Mouse (Mus musculus): Measurements from ENCODE around the gene H6pd. TPM values are rescaled to one million over a fixed set of nuclear protein-coding genes. Genes with fewer than 3 reads are reported as not detected.
A peak's percentile ranks its signal among the peaks of the same experiment; 100 is the strongest.

Gene H6pd
- polyA plus RNA-seq, 1 experiment from 2014 or later = 11.4 TPM

GRCm38 (mm10) chr4:149953621-149954481 is 55.0 kb downstream of the H6pd start:
- H3K4me1 ChIP-seq (ENCODE audit: control insufficient read depth, insufficient read depth, low read length) = peaks cover 22% of the 10 kb centered on the region
- peak overlapping the region; percentile 76 for H3K27ac ChIP-seq (ENCODE audit: low read length)
- peak overlapping the region; percentile 74 for H3K4me3 ChIP-seq (ENCODE audit: low read length)
- H3K27me3 ChIP-seq (ENCODE audit: control insufficient read depth, insufficient read depth, low read length) = peaks cover 10% of the 10 kb centered on the region
- H3K4me2 ChIP-seq (ENCODE audit: low read depth, low read length) = peak overlapping the region; percentile 84
- ATAC-seq (replicated peaks; ENCODE audit: extremely low read depth, insufficient read depth, low FRiP score) = no peak
- no peaks in the 10 kb centered on the region for H3K9me3 ChIP-seq (replicated peaks; ENCODE audit: control insufficient read depth, low read length)
- H3K36me3 ChIP-seq (ENCODE audit: control insufficient read depth, insufficient read depth) = no peaks in the 10 kb centered on the region
- 4% methylated on average over 32 of the region's 32 CpGs for WGBS
- peak overlapping the region; percentile 87 for H3K9ac ChIP-seq (ENCODE audit: low read length)

GRCm38 (mm10) chr4:149952201-149952600 is 56.6 kb downstream of the H6pd start:
- H3K4me2 ChIP-seq (ENCODE audit: low read depth, low read length) = no peak overlapping the region
- H3K4me1 ChIP-seq (ENCODE audit: control insufficient read depth, insufficient read depth, low read length) = peaks cover 37% of the 10 kb centered on the region
- no peaks in the 10 kb centered on the region for H3K36me3 ChIP-seq (ENCODE audit: control insufficient read depth, insufficient read depth)
- 83% methylated on average over 9 of the region's 9 CpGs for WGBS
- no peak overlapping the region for H3K27ac ChIP-seq (ENCODE audit: low read length)
- peaks cover 10% of the 10 kb centered on the region for H3K27me3 ChIP-seq (ENCODE audit: control insufficient read depth, insufficient read depth, low read length)
- no peak overlapping the region for H3K9ac ChIP-seq (ENCODE audit: low read length)
- H3K9me3 ChIP-seq (replicated peaks; ENCODE audit: control insufficient read depth, low read length) = no peaks in the 10 kb centered on the region
- no peak for ATAC-seq (replicated peaks; ENCODE audit: extremely low read depth, insufficient read depth, low FRiP score)
- H3K4me3 ChIP-seq (ENCODE audit: low read length) = no peak overlapping the region

- ATAC-seq (replicated peaks; ENCODE audit: extremely low read depth, insufficient read depth, low FRiP score) = no peak
- no peak overlapping the region for H3K9ac ChIP-seq (ENCODE audit: low read length)
- WGBS = 85% methylated on average over 13 of the region's 13 CpGs
- no peak overlapping the region for H3K4me2 ChIP-seq (ENCODE audit: low read depth, low read length)
- peaks cover 2% of the 10 kb centered on the region for H3K27me3 ChIP-seq (ENCODE audit: control insufficient read depth, insufficient read depth, low read length)
- H3K4me3 ChIP-seq (ENCODE audit: low read length) = no peak overlapping the region
- H3K9me3 ChIP-seq (replicated peaks; ENCODE audit: control insufficient read depth, low read length) = no peaks in the 10 kb centered on the region
- peaks cover 46% of the 10 kb centered on the region for H3K4me1 ChIP-seq (ENCODE audit: control insufficient read depth, insufficient read depth, low read length)
- H3K36me3 ChIP-seq (ENCODE audit: control insufficient read depth, insufficient read depth) = no peaks in the 10 kb centered on the region
- no peak overlapping the region for H3K27ac ChIP-seq (ENCODE audit: low read length)
Measured at GRCm38 (mm10) chr4:149951201-149951600, 57.6 kb downstream of the H6pd start.

- H3K27me3 ChIP-seq (ENCODE audit: control insufficient read depth, insufficient read depth, low read length) = no peaks in the 10 kb centered on the region
- H3K9me3 ChIP-seq (replicated peaks; ENCODE audit: control insufficient read depth, low read length) = no peaks in the 10 kb centered on the region
- H3K27ac ChIP-seq (ENCODE audit: low read length) = no peak overlapping the region
- peaks cover 37% of the 10 kb centered on the region for H3K4me1 ChIP-seq (ENCODE audit: control insufficient read depth, insufficient read depth, low read length)
- no peak for ATAC-seq (replicated peaks; ENCODE audit: extremely low read depth, insufficient read depth, low FRiP score)
- H3K4me2 ChIP-seq (ENCODE audit: low read depth, low read length) = no peak overlapping the region
- 86% methylated on average over 13 of the region's 13 CpGs for WGBS
- no peak overlapping the region for H3K9ac ChIP-seq (ENCODE audit: low read length)
- H3K36me3 ChIP-seq (ENCODE audit: control insufficient read depth, insufficient read depth) = no peaks in the 10 kb centered on the region
- H3K4me3 ChIP-seq (ENCODE audit: low read length) = no peak overlapping the region
Measured at GRCm38 (mm10) chr4:149949691-149950090, 59.1 kb downstream of the H6pd start.

GRCm38 (mm10) chr4:149948119-149948518 is 60.7 kb downstream of the H6pd start:
- Histone ChIP-seq H3K27ac (ENCODE audit: low read length) (peak overlapping the region; percentile 85), H3K9ac (ENCODE audit: low read length) (0 out of 2 replicates have a peak overlapping the region, but pooled peaks have one; percentile 5), H3K4me1 (ENCODE audit: control insufficient read depth, insufficient read depth, low read length) (peaks cover 39% of the 10 kb centered on the region), H3K4me2 (ENCODE audit: low read depth, low read length) (peak overlapping the region; percentile 48), H3K4me3 (ENCODE audit: low read length) (no peak overlapping the region), H3K27me3 (ENCODE audit: control insufficient read depth, insufficient read depth, low read length) (no peaks in the 10 kb centered on the region), H3K36me3 (ENCODE audit: control insufficient read depth, insufficient read depth) (no peaks in the 10 kb centered on the region), H3K9me3 (replicated peaks; ENCODE audit: control insufficient read depth, low read length) (no peaks in the 10 kb centered on the region)
- 42% methylated on average over 5 of the region's 5 CpGs for WGBS
- peak; percentile 55; the same call in 1 of the 2 replicates for ATAC-seq (replicated peaks; ENCODE audit: extremely low read depth, insufficient read depth, low FRiP score)

GRCm38 (mm10) chr4:149947396-149947795 is 61.4 kb downstream of the H6pd start:
- H3K9ac ChIP-seq (ENCODE audit: low read length) = no peak overlapping the region
- H3K4me1 ChIP-seq (ENCODE audit: control insufficient read depth, insufficient read depth, low read length) = peaks cover 45% of the 10 kb centered on the region
- H3K27ac ChIP-seq (ENCODE audit: low read length) = peak overlapping the region; percentile 85
- ATAC-seq (replicated peaks; ENCODE audit: extremely low read depth, insufficient read depth, low FRiP score) = no peak
- WGBS = 69% methylated on average over 5 of the region's 5 CpGs
- H3K27me3 ChIP-seq (ENCODE audit: control insufficient read depth, insufficient read depth, low read length) = no peaks in the 10 kb centered on the region
- H3K9me3 ChIP-seq (replicated peaks; ENCODE audit: control insufficient read depth, low read length) = no peaks in the 10 kb centered on the region
- H3K4me3 ChIP-seq (ENCODE audit: low read length) = no peak overlapping the region
- H3K36me3 ChIP-seq (ENCODE audit: control insufficient read depth, insufficient read depth) = no peaks in the 10 kb centered on the region
- H3K4me2 ChIP-seq (ENCODE audit: low read depth, low read length) = no peak overlapping the region

GRCm38 (mm10) chr4:149945194-149945593 is 63.6 kb downstream of the H6pd start:
- H3K36me3 ChIP-seq (ENCODE audit: control insufficient read depth, insufficient read depth) = no peaks in the 10 kb centered on the region
- no peaks in the 10 kb centered on the region for H3K9me3 ChIP-seq (replicated peaks; ENCODE audit: control insufficient read depth, low read length)
- no peak overlapping the region for H3K4me3 ChIP-seq (ENCODE audit: low read length)
- WGBS = 56% methylated on average over 9 of the region's 9 CpGs
- H3K27me3 ChIP-seq (ENCODE audit: control insufficient read depth, insufficient read depth, low read length) = no peaks in the 10 kb centered on the region
- H3K4me1 ChIP-seq (ENCODE audit: control insufficient read depth, insufficient read depth, low read length) = peaks cover 46% of the 10 kb centered on the region
- no peak overlapping the region for H3K9ac ChIP-seq (ENCODE audit: low read length)
- H3K4me2 ChIP-seq (ENCODE audit: low read depth, low read length) = no peak overlapping the region
- no peak overlapping the region for H3K27ac ChIP-seq (ENCODE audit: low read length)
- ATAC-seq (replicated peaks; ENCODE audit: extremely low read depth, insufficient read depth, low FRiP score) = no peak

- ATAC-seq (replicated peaks; ENCODE audit: extremely low read depth, insufficient read depth, low FRiP score) = no peak
- Histone ChIP-seq H3K27me3 (ENCODE audit: control insufficient read depth, insufficient read depth, low read length) (no peaks in the 10 kb centered on the region), H3K4me2 (ENCODE audit: low read depth, low read length) (no peak overlapping the region), H3K9ac (ENCODE audit: low read length) (no peak overlapping the region), H3K36me3 (ENCODE audit: control insufficient read depth, insufficient read depth) (no peaks in the 10 kb centered on the region), H3K9me3 (replicated peaks; ENCODE audit: control insufficient read depth, low read length) (no peaks in the 10 kb centered on the region), H3K4me3 (ENCODE audit: low read length) (no peak overlapping the region), H3K4me1 (ENCODE audit: control insufficient read depth, insufficient read depth, low read length) (peaks cover 43% of the 10 kb centered on the region), H3K27ac (ENCODE audit: low read length) (no peak overlapping the region)
- WGBS = 61% methylated on average over 12 of the region's 12 CpGs
Measured at GRCm38 (mm10) chr4:149944214-149944613, 64.6 kb downstream of the H6pd start.
